Mouse (Mus musculus): ENCODE measurements around the gene Krt42.
"Not testable (repeated sequence)": the region's sequence is repeated elsewhere in the genome, so short reads cannot be mapped to it uniquely, and the experiment has no call there.

The Krt42 gene

DNA sequence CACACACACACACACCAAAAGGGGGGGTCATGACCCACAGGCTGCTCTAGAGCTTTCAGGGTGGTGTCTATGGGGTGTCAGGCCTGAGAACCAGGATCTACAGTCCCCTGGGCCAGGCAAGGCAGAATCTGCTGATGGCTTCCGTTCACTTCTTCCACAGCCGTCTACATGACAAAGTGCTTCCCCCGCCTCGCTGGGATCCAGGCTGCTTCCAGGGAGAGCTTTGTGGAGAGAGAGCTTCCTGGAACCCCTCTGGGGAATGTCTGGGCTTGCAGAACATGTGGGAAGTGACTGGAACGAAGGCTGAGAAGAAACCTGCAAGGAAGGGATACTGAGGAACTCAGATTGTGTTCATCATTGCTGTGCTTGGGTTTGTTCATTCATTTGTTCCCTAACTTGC, 9.1 kb upstream of the Krt42 start:
- no peak for DNase-seq (ENCODE audit: low spot score in 2 of 2)

DNA sequence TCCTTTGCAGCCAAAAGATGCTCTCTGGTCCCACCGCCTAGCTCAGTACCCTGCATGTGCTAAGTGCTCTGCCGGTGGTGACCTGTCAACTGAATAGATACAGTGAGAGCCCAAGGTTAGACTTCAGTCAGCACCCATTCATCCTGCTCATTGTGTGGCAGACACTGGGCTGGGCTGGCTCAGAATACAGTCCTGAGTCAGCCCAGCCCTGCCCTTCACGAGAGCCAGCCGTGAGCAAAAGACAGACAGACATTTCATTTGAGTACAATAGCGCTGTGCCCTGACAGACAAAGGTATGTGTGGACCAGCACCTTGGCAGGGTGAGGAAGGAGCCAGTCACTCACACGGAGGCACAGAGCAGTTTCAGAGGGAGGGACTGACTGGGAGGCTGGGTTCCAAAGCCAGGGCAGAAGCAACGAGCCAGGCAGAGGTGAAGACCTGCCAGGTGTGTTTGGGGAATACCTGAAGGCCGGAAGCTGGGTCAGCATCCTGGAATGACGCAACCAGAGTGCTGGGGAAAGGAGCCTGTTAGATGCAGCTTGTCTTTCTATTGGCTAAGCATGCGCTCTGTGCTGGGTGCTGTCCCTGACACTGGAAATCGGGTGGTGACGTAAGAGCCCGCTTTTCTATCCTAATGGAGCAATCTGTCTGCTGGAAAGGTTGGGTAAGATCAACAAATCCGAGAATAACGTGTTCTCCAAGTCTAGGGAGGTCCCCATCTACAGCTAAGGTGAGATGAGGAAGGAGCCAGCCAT, 8.2 kb upstream of the Krt42 start:
- DNase-seq (ENCODE audit: low spot score in 2 of 2): no peak

DNA sequence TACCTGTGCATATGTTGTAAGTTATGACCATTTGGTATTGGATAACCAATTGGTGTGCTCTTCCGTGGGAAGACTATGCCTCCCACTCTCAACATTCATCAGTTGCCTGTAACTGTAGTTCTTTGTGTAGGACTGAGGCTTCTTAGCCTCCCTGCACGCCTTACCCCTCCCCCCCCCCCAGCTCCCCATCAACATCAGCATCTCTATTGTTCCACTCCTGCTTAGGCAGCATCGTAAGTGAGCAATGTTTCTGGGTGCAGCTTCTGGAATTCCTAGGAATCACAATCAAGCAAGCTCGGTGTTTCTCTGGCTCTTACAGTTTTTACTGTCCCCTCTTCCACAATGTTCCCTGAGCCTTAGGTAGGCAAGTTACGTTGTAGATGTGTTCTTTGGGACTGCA, 5.8 kb upstream of the Krt42 start:
- no peak for DNase-seq (ENCODE audit: low spot score in 2 of 2)

DNA sequence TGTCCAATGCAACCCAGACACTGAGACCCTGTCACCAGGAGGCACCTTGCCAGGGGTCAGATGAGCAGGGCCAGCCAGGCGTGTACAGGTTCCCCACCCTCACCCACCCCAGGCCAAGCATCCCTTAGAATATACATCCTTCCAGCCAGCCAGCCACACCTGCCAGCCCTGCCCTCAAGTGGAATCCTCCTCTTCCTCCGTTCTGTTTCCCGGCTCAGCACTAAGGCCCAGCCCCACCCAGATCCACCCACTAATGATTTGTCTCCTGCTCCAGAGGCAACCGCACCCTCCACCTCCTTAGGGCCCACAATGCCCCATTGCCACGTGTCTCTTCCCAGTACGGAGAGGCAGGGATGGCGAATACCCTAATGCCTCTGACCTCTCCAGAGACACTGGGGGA, 5.0 kb upstream of the Krt42 start:
- no peak for DNase-seq (ENCODE audit: low spot score in 2 of 2)

DNA sequence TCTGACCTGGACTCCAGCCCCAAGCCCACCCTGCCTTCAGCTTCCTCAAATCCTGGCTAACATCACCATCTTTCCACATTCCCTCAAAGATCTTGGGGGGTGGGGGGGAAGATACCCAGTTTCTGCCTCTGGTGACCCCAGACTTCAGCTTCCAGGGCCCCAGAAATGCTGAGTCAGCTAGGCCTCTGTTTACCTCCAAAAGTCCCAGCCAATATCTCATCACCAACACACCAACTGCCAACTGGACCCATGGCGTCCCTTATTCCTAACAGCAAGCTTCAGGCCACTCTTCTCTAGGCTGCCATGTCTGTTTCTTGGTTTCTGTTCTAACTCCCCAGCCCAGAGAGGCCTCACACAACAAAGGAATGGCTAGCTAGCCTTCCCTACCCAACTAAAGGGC, 2.2 kb upstream of the Krt42 start:
- DNase-seq (ENCODE audit: low spot score in 2 of 2): no peak

DNA sequence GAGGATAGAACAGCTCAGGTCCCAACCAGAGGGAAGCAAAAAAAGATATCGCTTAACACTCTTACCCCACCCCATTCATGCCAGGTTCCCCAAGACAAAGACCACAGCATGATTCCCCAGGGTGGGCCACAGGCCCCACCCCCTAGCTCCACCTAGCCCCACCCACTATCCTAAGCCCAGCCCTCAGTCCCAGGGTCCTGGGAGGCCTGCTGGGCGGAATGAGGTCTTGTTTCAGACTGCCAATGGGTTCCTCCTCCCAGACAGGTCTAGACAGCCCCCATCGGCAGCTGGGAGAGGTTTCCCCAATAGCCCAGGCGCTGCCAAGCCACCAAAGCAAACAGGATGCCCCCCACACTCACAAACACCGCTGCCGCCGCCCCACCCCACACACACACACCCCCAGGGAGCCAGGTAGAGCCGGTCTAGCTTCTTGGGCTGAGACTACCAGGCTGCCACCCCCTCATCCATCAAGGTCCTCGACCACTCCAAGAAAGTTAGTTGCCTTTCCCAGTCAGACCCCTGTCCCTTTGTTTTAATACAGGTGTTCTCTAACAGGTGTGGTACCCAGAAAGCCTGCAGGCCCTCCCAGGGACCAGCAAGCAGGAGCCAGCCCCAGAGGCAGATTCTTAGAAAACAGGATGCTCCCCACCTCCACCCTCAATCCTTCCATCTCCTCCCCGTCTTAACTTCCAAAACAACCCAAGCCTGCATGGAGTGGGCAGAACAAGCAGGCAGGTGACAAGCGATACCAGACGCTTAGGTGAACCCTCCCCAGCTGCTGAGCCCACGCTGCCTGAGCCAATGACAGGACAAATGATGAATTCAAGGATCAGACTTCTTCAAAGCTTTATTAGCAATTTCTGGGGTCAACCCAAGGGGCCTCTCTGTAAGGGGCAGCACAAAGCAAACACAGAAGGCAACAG, 7.4 kb downstream of the Krt42 start:
- no peak for DNase-seq (ENCODE audit: low spot score in 2 of 2)

DNA sequence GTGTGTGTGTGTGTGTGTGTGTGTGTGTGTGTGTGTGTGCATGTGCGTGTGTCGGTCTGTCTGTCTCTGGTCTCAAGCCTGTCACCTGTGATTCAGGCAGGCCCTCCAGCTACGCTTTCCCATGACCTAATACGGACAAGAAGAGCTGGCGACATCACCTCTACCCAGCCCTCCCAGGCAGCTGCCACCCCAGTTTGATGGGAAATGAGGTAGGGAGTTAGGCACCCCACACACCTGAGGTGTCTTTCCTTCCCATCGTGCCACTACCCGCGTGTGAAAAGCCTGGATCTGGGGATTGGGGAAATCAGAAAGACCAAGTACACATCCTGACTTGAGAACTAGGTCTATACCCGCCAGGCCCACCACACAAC, 8.5 kb downstream of the Krt42 start:
- DNase-seq (ENCODE audit: low spot score in 2 of 2): no peak

DNA sequence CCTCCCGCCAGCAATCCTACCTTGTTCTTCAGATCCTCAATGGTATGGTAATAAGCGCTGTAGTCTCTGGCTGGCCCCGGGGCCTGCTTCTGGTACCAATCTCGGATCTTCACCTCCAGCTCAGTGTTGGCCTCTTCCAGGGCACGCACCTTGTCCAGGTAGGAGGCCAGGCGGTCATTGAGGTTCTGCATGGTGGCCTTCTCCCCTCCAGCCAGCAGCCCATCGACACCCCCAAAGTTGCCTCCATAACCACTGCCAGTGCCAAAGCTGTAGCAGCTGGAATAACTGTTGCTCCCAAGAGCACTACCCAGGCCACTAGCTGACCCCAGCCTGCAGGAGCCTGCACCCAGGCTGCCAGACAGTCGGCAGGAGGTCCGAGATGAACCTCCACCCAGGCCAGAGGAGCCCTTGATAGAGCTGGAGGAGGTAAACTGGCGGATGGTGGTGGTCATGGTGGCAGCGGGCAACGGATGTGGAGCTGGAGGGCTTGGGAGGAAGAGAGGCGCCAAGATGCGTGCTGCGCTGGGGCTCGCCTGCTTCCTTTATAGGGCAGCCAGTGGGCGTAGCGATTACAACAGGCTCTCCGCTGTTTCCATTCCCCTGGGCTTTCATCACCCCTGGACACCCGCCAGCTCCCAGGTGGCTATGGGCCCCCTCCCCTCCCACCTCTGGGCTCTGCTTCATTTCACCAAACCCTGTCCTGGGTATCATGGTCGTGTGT, 9.0 kb downstream of the Krt42 start, which contains the start of gene Krt17:
Krt17 (minus strand) TSS at position 516 of the 721 bp plus-strand sequence.
- DNase-seq (ENCODE audit: low spot score in 2 of 2): no peak

DNA sequence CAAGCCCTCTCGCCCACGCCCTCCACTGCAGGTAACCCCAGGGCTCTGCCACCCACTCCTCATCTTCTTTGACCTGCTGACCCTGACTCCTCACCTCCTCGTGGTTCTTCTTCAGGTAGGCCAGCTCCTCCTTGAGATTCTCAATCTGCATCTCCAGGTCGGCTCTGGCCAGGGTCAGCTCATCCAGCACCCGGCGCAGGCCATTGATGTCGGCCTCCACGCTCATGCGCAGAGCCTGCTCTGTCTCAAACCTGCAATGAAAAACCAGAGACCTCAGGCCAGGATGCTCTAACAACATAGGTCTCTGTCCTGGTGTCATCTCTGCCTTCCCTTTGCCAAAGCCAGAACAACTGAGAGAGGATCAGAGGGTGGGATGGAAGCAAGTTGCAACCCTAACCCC, 10.6 kb downstream of the Krt42 start:
- DNase-seq (ENCODE audit: low spot score in 2 of 2): no peak

DNA sequence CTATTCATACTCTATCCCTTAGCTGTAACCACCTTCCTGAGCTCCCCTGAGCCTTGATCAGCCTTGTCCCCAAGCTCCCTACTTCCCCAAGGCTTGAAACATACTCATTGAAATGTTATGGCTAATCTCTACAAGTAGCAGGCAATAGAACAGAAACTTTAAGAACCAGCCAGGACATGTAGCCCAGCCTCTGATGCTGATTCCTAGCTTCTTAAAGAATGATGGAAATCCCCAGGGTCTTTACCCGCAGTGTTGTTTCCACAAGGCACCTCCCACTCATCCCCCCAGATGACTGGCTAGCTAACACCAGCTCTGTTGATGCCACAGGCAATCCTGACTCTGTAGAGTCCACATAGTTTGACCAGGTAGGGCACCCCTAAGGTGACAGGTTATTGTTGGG, 11.7 kb downstream of the Krt42 start:
- DNase-seq (ENCODE audit: low spot score in 2 of 2): no peak

DNA sequence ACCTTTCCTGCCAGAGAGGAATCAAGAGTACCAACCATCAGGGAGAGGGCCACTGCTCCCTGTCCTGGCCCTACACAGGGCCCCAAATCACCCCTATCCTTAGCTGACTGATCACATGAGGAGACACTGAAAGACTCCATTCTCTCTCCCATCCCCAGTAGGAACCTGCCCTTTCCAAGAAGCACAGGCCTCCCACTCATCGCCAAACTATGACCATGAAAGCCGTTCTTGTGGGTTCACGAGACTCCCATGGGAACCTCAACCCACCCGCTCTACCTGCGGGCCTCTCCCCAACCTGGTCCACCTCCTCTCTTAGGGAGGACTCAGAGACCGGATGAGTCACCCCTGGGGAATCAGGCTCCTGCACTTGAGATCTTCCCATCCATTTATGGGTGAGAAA, 14.2 kb downstream of the Krt42 start:
- DNase-seq (ENCODE audit: low spot score in 2 of 2): no peak

DNA sequence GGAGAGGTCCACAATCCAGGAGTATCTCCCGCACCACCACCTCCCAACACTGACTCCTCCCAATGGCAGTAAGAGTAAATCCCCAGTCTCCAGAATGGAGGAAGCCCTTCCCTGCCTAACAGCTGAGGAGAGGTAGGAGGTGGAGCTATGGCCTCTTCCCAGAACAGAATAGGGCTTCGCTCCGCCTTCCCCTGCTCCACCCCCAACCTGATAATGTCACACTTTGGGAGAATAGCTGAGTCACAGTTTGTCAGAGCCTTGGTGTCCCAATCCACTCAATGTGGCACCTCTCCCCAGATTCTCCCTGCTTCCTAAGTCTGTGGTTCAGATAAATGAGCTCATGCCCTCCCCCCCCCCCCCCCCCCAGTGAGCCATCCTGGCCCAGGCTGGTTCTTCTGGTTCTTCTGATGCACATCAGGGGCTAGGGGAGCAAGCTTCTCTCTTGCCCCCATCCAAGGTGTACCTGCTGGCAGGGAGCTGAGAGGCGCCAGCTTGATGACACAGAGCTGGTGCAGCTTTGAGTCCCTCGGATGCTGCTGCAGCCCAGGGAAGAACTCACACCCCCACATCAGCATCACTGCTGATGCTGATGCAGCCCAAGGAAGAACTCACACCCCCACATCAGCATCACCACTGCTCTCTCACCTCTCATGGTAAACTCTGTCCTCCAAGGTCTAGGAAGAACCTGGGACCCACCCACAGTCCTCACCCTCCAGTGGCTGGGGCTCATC, 15.1 kb downstream of the Krt42 start:
- DNase-seq (ENCODE audit: low spot score in 2 of 2): no peak

DNA sequence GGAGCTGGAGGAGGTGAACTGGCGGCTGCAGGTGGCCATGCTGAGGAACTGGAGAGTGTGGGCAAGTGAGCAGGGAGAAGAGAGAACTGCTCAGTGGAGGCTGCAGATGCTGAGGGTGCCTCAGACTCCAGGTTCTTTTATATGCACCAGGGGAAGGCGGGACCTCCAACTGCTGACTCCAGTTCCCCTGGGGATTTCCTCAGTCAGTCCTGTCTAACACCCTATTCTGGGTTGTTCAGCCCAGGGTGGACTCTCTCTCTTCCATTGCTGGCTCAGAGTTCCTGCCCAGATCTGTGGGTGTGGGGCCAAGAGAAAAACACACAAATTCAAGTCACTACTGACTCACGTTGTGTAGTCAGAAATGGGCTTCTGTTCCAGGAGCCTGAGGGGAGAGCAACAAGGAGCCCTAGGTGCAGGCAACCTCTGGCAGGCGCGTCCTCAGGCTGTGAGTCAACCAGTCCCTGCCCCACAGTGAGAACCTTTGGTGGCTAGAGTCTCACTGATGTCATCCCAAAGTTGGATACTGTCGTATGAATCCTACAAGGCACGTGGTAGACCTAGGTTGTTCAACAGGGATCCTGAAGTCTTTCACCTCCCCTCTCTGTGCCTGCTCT, 20.7 kb downstream of the Krt42 start, which contains the start of gene Krt16:
Krt16 (minus strand) TSS at position 51 of the 614 bp plus-strand sequence.
- DNase-seq (ENCODE audit: low spot score in 2 of 2): no peak

DNA sequence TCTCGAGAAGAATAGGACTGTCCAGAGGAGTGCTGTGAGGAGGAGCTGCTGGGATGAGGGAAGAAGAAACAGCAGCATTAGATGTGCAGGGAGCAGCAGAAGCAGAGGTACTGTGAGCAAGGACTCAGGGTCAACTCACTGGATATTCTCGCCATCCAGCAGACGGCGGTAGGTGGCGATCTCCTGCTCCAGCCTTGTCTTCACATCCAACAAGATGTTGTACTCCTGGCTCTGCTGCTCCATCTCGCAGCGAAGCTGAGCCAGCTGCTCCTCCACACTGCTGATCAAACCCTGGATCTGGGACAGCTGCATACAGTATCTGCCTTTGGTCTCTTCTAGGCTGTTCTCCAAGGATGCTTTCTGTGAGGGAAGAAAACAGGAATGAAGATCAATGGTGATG, 23.2 kb downstream of the Krt42 start:
- not testable (repeated sequence) for DNase-seq (ENCODE audit: low spot score in 2 of 2)

DNA sequence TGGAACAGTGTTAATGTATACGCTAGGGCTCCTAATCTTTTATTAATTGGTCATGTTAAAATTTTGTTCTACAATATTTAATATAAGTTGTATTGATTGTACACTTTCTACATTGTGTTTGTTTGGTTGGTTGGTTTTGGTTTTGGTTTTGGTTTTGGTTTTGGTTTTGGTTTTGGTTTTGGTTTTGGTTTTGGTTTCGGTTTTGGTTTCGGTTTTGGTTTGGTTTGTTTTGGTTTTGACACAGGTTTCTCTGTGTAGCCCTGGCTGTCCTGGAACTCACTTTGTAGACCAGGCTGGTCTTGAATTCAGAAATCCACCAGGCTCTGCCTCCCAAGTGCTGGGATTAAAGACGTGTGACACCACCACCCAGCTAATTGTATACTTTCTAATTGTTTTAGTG, 29.4 kb downstream of the Krt42 start:
- not testable (repeated sequence) for DNase-seq (ENCODE audit: low spot score in 2 of 2)

DNA sequence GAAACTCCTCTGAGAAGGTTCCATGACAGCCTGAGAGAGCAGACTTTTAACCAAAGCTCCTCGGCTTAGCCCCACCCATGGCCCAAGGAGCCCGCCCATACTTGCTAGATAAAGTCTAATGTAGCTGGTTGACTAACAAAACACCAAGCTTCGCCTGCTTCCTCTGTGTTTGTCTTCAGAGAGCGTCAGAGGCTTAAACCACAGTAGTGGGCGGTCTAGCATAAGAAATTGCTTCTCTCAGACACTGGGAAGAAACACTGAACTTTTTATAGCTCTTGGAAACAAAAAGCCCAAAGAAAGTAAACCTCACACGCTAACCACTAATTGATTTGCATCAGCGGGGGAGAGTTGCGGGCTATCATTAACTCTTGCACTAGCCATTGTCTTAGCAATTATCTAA, 47.9 kb downstream of the Krt42 start:
- DNase-seq (ENCODE audit: low spot score in 2 of 2): no peak

DNA sequence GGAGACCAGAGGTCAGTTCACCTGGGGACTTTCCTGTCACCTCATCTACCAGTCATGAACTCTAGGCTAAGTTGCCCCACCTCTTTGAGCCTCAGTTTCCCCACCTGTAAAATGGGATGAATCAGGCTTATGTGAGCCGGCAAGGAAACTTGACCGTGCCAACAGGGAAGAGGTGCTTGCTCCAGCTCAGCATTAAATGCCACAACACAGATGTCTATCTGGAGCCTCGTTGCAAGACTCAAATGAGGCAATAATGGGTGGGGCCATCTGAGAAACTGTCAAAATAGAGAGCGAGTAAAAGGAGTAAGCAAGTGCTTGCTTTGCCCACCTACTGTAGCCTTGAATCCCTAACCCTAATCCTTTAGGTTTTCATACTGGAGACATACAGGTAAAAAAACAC, 50.4 kb downstream of the Krt42 start:
- no peak for DNase-seq (ENCODE audit: low spot score in 2 of 2)

All from thymus, postnatal 10 days (tissue).